Mouse (Mus musculus) embryonic facial prominence, embryonic 11.5 days (tissue): ENCODE data around the gene Dnah10. TPM values are rescaled to one million over a fixed set of nuclear protein-coding genes. Genes with fewer than 3 reads are reported as not detected.

Source experiments
- ATAC-seq: fragments of 200-750 bp; cut with Nextera tagmentation; replicated peaks from 2 replicates; pipeline ENCODE4 v1.8.0; 2017; ENCODE audit warnings: low read depth; ENCODE audit not compliant: insufficient number of reproducible peaks, low FRiP score, low TSS enrichment
- DNase-seq: peaks from one replicate; pipeline ENCODE4 v3.0.0-alpha.2; 2015; ENCODE audit warnings: low spot score
- H3K27ac ChIP-seq: fragments of 300-500 bp; sonication (generic); replicated peaks from 2 replicates; pipeline ENCODE4 v1.5.1; 2014; ENCODE audit warnings: mild to moderate bottlenecking, low read depth, low read length, control low read depth
- H3K27me3 ChIP-seq: fragments of 300-500 bp; sonication (generic); 2 replicates; pipeline ENCODE4 v1.6.1; 2014; ENCODE audit warnings: mild to moderate bottlenecking, low read length, moderate library complexity, mixed read lengths; ENCODE audit not compliant: control insufficient read depth, insufficient read depth
- H3K36me3 ChIP-seq: fragments of 300-500 bp; sonication (generic); replicated peaks from 2 replicates; pipeline ENCODE4 v1.6.1; 2014; ENCODE audit warnings: low read depth, mild to moderate bottlenecking, low read length, moderate library complexity, mixed read lengths; ENCODE audit not compliant: control insufficient read depth, insufficient read depth
- H3K4me1 ChIP-seq: fragments of 300-500 bp; sonication (generic); 2 replicates; pipeline ENCODE4 v1.6.1; 2014; ENCODE audit warnings: low read length, mixed read lengths; ENCODE audit not compliant: control insufficient read depth, insufficient read depth
- H3K4me2 ChIP-seq: fragments of 300-500 bp; sonication (generic); 2 replicates; pipeline ENCODE4 v1.6.1; 2014; ENCODE audit warnings: low read depth, mild to moderate bottlenecking, control low read depth, low read length, moderate library complexity
- H3K4me3 ChIP-seq: fragments of 300-500 bp; sonication (generic); 2 replicates; pipeline ENCODE4 v1.5.1; 2014; ENCODE audit warnings: low read depth, low read length, control low read depth
- H3K9ac ChIP-seq: fragments of 300-500 bp; sonication (generic); replicated peaks from 2 replicates; pipeline ENCODE4 v1.6.1; 2014; ENCODE audit warnings: mild to moderate bottlenecking, control low read depth, low read length
- H3K9me3 ChIP-seq: fragments of 300-500 bp; sonication (generic); replicated peaks from 2 replicates; pipeline ENCODE4 v1.6.1; 2016; ENCODE audit warnings: mild to moderate bottlenecking, low read length, inconsistent platforms, mixed read lengths; ENCODE audit not compliant: control insufficient read depth
- WGBS: fragments of 180-500 bp; shearing (Covaris S2); extraction: QIAGEN DNeasy Blood & Tissue Kit; methylation state at CpG from one replicate; pipeline ENCODE4 v1.1.7; 2014; 5-methylcytosine and 5-hydroxymethylcytosine counted together
- polyA plus RNA-seq: library from polyadenylated mRNA; unstranded; fragments of >200 nt; fragmentation: Nextera tagmentation; extraction: Ambion mirVana; gene quantifications from 2 replicates; pipeline ENCODE4 v1.2.1, GENCODE M21; 2014

Dnah10 gene
- polyA plus RNA-seq, 1 experiment from 2014 or later = 0.01 TPM

DNA sequence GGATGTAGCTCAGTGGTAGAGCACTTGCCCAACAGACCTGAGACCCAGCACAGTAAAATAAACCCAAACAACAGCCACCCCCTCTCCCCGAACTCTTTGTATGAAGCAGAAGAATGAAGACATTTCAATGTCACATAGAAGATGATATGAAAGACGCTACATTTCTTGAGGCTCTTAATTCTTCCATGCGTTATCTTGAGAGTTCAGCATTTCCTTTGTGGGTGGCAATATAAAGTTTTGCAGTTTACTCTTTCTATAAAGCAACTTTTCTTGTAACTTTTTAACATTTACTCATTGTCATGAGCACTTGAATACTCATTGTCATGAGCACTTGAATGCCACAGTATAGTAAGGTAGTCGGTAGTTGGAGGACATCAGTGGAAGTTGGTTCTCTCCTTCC is 129.3 kb downstream of the Dnah10 start:
- WGBS = 92% methylated on average over 4 of the region's 4 CpGs
- DNase-seq (no peak), ATAC-seq (no peak)
- Histone ChIP-seq H3K36me3 (no peaks in the 10 kb centered on the region), H3K4me1 (no peaks in the 10 kb centered on the region), H3K9ac (no peak overlapping the region), H3K27me3 (0 out of 2 replicates have a peak, but pooled peaks cover 2% of the 10 kb centered on the region), H3K4me3 (no peak overlapping the region), H3K9me3 (no peaks in the 10 kb centered on the region), H3K4me2 (no peak overlapping the region), H3K27ac (no peak overlapping the region)

DNA sequence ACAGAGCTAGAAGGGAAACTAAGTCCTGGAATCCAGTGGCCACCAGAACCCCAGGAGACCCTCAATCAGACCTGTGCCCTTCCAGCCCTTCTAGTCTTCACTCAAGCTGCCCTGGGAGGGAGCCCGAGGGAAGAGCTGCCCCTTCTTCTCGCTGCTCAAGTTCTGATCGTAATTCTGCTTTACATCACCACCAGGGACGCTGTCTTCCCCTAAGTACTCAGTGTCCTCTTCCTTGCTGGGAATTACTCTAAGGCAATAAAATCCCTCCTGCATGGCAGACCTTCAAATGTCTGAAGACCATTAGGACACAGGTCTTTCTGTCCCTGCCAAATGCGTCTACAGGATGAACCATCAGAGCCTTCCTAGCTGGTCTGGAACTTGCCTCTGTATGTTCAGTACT is 135.1 kb downstream of the Dnah10 start:
- H3K36me3 ChIP-seq = no peaks in the 10 kb centered on the region
- H3K27ac ChIP-seq = no peak overlapping the region
- no peak overlapping the region for H3K4me3 ChIP-seq
- H3K4me1 ChIP-seq = no peaks in the 10 kb centered on the region; the same call in none of the 2 replicates
- ATAC-seq = no peak
- H3K9me3 ChIP-seq = no peaks in the 10 kb centered on the region
- no peak overlapping the region for H3K9ac ChIP-seq
- 16% methylated on average over 5 of the region's 5 CpGs for WGBS
- H3K27me3 ChIP-seq = peaks cover 2% of the 10 kb centered on the region
- H3K4me2 ChIP-seq = no peak overlapping the region
- peak; percentile 26 for DNase-seq

DNA sequence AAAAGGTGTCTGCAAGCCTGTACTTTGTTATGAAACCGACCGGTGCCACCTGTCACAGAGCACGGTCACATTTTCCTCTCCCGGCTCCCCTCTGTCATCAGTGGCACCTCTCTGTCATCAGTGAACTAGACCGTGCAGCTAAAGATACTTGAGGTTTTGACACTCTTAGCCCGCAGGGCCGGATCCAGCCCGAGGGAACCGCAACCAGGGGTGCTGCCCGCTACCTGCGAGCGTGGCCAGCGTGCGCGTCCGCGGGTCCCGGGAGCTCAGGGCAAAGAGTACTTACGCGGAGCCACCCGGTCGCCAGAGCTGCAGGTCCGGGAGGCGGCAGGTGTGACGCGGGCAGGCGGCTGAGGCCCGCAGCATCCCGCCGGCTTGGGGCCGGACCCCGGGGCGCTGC is 136.6 kb downstream of the Dnah10 start:
- DNase-seq (peak; percentile 9), ATAC-seq (no peak)
- Histone ChIP-seq H3K4me2 (peak overlapping the region; percentile 99), H3K27me3 (peaks cover 2% of the 10 kb centered on the region), H3K27ac (peak overlapping the region; percentile 56), H3K9me3 (no peaks in the 10 kb centered on the region), H3K36me3 (no peaks in the 10 kb centered on the region), H3K4me3 (peak overlapping the region; percentile 97), H3K9ac (peak overlapping the region; percentile 67), H3K4me1 (no peaks in the 10 kb centered on the region; the same call in none of the 2 replicates)
- under 1% methylated on average over 33 of the region's 33 CpGs for WGBS

DNA sequence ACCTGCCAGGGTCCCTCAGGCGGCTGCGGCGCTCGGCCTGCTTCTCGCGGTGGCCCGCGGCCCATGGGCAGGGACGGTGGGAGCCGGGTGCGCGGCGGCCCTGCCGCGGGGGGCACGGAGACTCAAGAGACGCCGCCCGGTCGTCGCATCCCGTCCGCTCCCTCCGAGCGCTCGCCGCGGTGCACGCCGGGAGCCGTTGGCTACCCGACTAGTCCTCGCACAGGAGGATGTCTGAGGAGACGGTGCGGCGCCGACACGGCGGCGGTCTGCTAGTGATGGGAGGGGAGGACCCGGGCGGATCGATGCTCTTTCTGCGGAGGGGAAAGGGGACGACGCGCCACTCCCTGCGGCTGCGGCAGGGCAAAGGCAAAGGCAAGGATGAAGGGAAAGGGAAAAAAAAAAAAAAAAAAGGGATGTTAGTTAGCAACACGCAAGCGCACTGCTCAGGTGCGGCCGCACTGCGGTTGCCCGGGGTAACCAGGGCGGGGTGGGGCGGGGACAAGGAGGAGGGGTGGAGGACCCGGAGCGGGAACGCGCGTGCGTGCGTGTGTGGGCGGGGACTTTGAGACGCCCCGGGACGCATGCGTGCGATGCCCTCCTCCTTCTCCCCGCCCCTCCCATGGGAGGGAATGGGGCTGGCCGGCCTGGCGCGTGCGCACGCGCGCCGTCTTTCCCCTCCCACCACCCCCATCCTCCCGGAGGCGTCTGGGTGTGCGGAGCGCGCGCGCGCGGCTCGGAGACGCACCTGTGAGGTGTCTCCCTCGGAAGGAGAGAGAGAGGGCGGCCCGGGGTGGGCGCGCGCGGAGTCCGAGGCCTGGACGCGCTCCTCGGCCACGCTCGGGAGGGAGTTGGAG is 137.4 kb downstream of the Dnah10 start, which contains the start of the genes Ccdc92 and Zfp664:
Ccdc92 (minus strand) TSS at position 412 of the 854 bp plus-strand sequence.
Zfp664 (plus strand) TSS at position 679 of the 854 bp plus-strand sequence.
- Histone ChIP-seq H3K36me3 (peaks cover 2% of the 10 kb centered on the region; the same call in 1 of the 2 replicates), H3K4me2 (peak within 1 kb of the TSS; percentile 99), H3K4me3 (peak within 1 kb of the TSS; percentile 97), H3K27me3 (peaks cover 2% of the 10 kb centered on the region), H3K4me1 (no peaks in the 10 kb centered on the region; the same call in none of the 2 replicates), H3K9ac (peak within 1 kb of the TSS; percentile 94), H3K27ac (peak within 1 kb of the TSS; percentile 88), H3K9me3 (no peaks in the 10 kb centered on the region)
- ATAC-seq (peak; percentile 92), DNase-seq (peak; percentile 100)
- under 1% methylated on average over 83 of the region's 103 CpGs for WGBS

DNA sequence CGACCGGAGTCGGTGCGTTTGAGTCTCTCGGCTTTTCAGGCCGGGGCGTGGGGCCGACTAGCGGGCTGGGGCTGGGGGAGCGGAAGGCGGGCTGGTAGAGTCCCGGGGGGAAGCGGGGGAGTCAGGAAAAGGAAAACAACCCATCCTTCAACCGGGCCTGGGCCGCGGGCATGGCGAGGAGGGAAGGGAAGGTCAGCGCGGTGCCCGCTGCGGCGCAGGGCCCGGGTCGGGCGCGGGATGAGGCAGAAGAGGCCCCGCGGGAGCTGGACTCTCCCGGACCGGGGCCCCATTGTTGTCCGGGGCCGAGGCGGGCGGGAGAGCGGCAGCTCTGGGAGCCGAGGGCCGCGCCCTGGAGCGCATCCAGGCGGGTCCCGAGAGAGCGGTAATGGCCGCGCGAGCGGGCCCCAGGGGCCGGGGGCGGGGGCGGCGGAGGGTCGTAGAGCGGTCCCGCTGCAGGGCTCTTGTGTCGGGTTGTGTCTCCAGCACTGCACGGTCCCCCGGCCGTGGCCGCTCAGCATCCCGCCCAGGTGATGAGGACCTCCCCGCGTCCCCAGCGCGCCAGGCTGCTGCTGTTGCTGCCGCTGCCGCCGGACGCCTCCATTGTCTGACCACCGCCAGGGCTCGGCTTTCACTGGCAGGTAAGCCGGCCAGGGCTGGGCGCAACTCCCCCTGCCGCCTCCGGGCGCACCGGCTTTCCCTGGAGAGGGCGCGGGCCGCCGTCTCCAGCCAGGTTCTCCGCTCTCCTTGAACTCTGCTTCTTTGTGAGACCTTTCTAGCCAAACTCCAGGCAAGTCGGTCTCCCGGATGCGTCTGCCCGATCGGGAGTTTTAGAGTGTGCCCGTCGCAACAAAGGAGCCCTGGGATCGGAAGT is 138.2 kb downstream of the Dnah10 start:
- Histone ChIP-seq H3K27ac (peak overlapping the region; percentile 88), H3K4me1 (no peaks in the 10 kb centered on the region; the same call in none of the 2 replicates), H3K27me3 (peaks cover 2% of the 10 kb centered on the region), H3K36me3 (peaks cover 2% of the 10 kb centered on the region; the same call in 1 of the 2 replicates), H3K9me3 (no peaks in the 10 kb centered on the region), H3K4me2 (peak overlapping the region; percentile 74), H3K9ac (peak overlapping the region; percentile 94), H3K4me3 (peak overlapping the region; percentile 97)
- peak; percentile 54 for DNase-seq
- WGBS = under 1% methylated on average over 74 of the region's 88 CpGs
- ATAC-seq = peak; percentile 56

DNA sequence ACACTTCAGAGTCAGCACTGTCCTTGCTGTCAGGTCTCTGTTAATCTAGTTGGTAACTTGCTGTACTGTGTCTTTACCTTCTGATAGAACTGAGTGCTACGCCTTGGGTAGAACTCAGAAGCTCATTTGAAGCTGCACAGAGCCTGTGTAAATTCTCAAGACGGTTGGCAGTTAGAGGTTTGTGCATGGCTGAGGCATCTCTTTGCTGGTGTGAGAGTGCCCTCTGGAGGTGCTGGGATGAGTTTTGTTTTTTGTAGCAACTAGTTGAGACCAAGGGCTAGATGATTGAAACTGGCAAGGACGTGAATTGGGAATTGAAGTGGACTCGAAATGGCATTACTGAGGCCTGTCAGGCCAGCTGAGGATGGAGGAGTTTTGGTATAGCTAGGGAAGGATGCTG is 144.1 kb downstream of the Dnah10 start:
- Histone ChIP-seq H3K4me1 (no peaks in the 10 kb centered on the region; the same call in 1 of the 2 replicates), H3K9ac (no peak overlapping the region), H3K4me3 (no peak overlapping the region), H3K36me3 (peaks cover 2% of the 10 kb centered on the region), H3K4me2 (no peak overlapping the region), H3K27me3 (no peaks in the 10 kb centered on the region), H3K9me3 (no peaks in the 10 kb centered on the region), H3K27ac (no peak overlapping the region)
- 54% methylated on average over 4 of the region's 4 CpGs for WGBS
- DNase-seq (peak; percentile 68), ATAC-seq (no peak)

DNA sequence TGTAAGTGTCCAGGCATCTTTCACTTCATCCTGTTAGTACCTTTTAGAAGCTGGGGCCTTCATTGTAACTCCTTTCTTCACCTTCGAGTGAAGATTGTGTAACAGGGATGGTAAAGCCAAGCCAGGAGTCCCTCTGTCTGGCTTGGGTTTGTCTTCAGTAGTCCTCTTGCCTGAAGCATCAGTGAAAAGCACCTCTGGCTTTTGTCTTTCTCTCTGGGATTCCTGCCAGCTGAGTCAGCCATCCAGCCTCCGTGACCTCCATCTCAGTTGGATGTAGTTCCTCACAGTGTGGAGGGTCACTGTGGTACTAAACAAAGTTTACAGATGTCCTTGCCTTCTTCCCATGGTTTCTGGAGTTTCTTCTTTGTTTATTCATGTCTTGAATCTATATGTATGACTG is 147.1 kb downstream of the Dnah10 start:
- Histone ChIP-seq H3K4me3 (no peak overlapping the region), H3K27ac (no peak overlapping the region), H3K4me1 (no peaks in the 10 kb centered on the region), H3K9me3 (no peaks in the 10 kb centered on the region), H3K9ac (no peak overlapping the region), H3K27me3 (no peaks in the 10 kb centered on the region), H3K36me3 (peaks cover 8% of the 10 kb centered on the region), H3K4me2 (no peak overlapping the region)
- WGBS = 85% methylated on average over 2 of the region's 2 CpGs
- no peak for DNase-seq
- ATAC-seq = no peak
